Mouse (Mus musculus): Measurements from ENCODE around the gene Sdk1.

GRCm38 (mm10) chr5:142220851-142221503 lies 979.7 kb downstream of the Sdk1 start:
- TF ChIP-seq ZNF384 (IDR thresholded peaks at IDR 0.05; ENCODE audit: low read depth, low read length) = no peak
- TF ChIP-seq ZC3H11A (IDR thresholded peaks at IDR 0.05; ENCODE audit: borderline replicate concordance, low read depth, low read length) = no peak
